Mouse (Mus musculus): Measurements from ENCODE around the gene Bbs5.

DNA sequence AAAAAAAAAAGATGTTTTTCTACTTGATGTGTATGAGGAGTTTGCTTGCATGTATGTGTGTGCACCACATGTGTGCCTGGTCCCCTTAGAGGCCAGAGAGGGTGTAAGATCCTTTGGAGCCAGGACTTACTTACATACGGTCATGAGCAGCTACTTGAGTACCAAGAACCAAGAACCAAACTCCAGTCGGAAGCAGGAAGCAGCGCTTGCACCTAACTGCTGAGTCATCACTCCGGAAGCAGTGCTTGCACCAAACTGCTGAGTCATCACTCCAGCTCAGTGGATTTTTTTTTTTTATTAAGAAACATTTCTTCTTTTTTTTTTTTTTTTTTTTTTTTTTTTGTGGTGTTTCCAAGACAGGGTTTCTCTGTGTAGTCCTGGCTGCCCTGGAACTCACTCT is 33.7 kb upstream of the Bbs5 start:
- TF ChIP-seq HCFC1 (IDR thresholded peaks at IDR 0.05; ENCODE audit: borderline replicate concordance, insufficient read depth, low read length), result no peak
- TF ChIP-seq ZC3H11A (IDR thresholded peaks at IDR 0.05; ENCODE audit: borderline replicate concordance, low read depth, low read length), result no peak
